Mouse (Mus musculus) liver, adult (tissue): Measurements from ENCODE around the gene Ccdc80.

Experiments
- GATA4 ChIP-seq: IDR thresholded peaks from 2 replicates; pipeline ENCODE4 v1.6.1; 2014; ENCODE audit warnings: mild to moderate bottlenecking, low read length; ENCODE audit not compliant: insufficient replicate concordance

Gene Ccdc80

DNA sequence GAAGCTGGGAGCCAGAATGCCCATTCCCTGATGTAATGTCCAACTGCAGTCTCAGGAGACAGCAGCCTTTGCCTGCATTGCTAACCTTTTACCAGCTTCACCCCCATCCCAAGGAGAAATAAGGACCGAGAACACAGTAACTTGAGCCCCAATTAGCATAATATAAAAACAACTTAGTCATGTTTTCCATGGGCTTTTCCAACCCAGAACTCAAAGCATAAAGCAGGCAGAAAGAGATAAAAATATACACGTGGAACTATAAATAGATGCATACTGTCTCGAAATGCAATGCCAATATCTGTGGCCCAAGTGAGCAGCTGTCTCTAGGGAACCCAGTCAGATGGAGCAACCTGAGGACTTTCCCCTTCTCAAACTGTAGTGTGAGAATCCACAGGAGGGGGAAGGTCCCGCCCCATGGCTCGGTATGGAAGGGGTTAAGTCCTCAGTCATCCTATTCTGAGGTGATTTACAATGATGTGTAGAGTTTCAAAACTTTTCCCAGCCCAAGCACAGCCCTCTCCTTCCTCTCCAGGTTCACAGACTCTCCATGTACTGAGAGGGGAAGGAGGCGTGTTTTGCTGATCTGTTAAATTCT is at the start of gene Ccdc80:
TSS of gene Ccdc80 (plus strand) at position 266 of the 595 bp plus-strand sequence.
- no peak for TF ChIP-seq GATA4

DNA sequence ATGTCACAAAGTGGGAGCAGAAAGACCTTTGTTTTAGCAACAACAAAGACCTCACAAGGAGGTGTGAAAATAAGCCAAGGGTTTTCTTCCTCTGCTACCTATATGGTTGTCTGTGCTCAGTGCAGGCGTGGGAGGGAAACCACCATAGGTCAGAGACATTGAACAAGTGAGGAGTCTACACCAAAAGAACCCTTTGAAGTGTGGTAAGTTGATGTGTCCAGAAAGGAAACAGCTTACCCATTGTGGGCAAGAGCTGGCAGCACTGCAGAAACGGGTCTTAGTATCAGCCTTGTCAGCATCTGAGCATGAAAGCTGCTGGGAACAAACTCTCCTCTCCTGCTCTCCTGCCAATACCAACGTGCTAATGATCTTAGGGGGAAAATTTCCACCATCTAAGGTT is 48.4 kb upstream of the Ccdc80 start:
- no peak for TF ChIP-seq GATA4

DNA sequence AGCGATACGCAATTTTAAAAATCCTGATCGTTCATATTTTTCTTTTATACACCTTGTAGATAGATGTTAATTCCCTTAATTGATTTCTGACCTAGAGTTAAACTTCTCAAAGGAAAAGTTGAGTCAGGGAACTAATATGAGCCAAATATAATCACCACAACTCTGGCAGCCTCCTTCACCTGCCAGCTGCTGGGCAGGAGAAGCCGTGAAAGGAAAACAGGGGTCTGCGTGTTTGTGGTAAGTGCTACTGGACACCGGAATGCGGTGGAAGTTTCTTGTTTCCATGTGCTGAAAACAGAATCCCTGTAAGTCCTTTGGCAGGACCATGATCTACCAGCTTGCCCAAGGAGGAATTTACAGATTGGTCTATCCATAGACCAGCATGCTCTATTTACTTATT is 36.0 kb upstream of the Ccdc80 start:
- no peak for TF ChIP-seq GATA4

- no peak for TF ChIP-seq GATA4
Measured at GRCm38 (mm10) chr16:45057922-45058321, 35.3 kb upstream of the Ccdc80 start.

- no peak for TF ChIP-seq GATA4
Measured at GRCm38 (mm10) chr16:45061140-45061539, 32.1 kb upstream of the Ccdc80 start.

DNA sequence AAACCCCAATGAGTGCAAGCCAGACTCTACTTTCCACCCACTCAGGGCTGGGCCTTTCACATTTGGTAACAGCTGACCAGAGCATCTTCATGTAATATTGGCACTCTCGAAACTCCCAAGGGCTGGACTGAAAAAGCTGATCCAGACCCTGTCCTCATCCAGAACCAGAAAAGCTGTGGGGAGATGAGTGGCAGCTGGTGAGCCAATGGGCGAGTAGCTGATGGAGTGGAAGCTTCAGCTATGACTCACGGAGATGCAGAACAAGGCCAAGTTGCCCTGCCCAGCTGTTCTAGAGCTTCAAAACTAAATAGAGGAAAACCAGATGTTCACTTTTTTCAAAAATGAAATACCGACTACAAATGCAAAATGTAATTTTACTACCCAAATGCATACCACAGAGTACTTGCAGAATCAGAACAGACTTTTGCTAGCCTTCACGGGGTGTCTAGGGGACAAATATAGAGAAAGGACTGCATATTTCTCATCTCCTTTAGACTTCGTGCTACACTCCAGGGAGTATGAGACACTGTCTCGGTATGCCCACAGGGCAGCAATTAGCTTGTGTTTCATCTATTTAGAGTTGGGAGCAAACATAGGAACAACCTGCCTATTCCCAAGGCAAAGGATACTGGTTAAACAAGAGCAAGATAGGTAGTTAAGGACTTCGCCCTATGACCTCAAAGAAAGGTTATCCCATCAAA is 22.7 kb upstream of the Ccdc80 start:
- TF ChIP-seq GATA4, result no peak

DNA sequence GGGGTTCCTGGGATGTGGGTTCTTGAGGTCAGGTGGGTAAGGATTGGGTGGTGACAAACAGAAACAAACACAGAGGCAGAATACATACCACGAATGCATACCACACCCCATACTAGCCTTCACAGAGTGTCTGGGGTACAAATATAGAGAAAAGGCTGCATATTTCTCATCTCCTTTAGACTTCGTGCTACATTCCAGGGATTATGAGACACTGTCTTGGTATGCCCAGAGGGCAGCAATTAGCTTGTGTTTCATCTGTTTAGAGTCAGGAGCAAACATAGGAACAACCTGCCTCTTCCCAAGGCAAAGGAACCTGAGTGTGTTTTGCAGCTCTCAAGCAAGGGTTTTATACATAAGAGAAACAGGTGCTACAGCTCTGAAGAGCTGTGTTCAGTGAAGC is 21.8 kb upstream of the Ccdc80 start:
- TF ChIP-seq GATA4, result no peak

DNA sequence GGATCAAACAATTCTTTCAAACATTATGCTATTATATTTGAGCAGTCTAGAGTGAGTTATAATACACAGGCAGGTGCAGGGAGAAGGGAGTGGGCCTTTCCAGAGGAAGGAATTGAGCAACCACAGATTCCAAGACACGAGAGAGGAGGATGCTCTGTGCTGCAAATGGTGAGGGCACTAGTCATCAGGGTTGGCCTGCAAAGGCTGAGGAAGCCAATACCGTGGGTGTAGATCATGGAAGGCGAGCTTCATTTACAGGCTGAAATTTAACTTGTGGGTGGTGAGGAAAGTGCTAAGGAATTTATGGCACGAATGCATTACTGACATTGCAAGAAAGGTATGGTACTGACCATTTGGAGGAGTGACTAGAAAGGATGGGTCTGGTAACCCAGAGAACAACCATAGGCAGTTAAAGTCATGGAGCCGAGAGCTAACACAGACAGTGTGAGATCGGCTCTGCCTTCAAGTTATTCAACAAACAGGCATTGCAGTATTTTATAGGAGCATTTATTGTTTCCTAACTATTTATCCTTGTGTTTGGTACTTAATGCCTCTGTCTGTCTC is 15.6 kb upstream of the Ccdc80 start:
- no peak for TF ChIP-seq GATA4

DNA sequence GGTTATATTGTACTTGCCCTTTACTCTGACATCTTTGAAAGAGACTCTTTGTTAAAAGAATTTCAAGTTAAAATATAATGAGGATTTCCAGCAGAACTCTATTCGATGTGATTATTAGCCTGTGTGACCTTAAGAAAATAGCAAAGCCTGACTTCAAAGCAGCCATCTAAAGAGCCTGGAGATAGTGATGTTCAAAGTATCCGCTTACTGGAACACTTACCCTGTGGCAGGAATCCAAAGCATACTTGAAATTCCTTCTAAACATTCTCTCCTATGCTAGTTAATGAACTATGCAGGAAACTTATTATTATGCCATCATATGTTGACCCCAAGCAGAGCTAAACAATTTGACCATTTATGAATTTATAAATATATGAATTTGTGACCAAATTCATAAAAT is 13.9 kb upstream of the Ccdc80 start:
- no peak for TF ChIP-seq GATA4

GRCm38 (mm10) chr16:45088842-45089241 is 4.4 kb upstream of the Ccdc80 start:
- no peak for TF ChIP-seq GATA4

- no peak for TF ChIP-seq GATA4
Measured at GRCm38 (mm10) chr16:45090005-45090404, 3.2 kb upstream of the Ccdc80 start.

DNA sequence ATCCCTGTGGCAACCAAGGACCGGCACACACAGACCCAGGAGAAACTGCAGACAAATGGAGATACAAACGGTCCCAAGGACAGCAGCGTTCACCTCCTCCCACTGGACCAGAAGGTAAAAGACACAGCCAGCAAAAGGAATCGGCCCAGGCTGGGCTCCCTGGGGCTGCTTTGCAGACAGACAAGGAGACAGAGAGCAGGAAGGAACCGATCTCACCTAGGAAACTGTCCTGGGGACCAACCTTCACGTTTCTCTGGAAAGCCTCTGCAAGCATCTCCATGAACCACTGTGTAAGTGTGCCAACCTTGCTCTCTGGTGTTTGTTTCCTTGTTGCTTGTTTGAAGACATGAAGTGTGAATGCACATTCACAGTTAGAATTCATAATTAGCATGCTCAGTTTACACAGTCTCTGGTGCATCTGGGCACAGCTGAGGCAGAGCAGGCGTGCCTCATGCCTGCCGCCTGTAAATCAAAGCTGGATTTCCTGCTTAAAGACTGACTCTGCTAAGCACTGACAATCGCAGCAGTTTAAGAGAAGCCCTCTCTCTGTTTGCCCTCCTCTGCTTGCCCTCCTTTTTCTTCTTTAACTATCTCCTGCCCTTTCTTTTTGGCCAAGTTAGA is 1.0 kb downstream of the Ccdc80 start:
- no peak for TF ChIP-seq GATA4

DNA sequence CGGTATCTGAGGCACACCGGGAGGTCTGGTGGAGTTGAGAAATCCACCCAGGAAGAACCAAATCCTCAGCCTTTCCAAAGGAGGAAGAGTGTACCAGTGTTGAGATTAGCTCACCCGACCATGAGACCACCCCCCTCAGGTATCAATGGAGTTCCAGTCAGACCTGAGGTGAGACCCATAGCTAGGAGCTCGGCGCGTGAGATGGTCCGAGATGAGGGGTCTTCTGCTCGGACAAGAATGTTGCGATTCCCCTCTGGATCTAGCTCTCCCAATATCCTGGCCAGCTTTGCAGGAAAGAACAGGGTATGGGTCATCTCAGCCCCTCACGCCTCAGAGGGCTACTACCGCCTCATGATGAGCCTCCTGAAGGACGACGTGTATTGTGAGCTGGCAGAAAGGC is 1.8 kb downstream of the Ccdc80 start:
- TF ChIP-seq GATA4, result no peak

GRCm38 (mm10) chr16:45095561-45096482 is 2.6 kb downstream of the Ccdc80 start:
- peak; percentile 25; the same call in 1 of the 2 replicates for TF ChIP-seq GATA4

DNA sequence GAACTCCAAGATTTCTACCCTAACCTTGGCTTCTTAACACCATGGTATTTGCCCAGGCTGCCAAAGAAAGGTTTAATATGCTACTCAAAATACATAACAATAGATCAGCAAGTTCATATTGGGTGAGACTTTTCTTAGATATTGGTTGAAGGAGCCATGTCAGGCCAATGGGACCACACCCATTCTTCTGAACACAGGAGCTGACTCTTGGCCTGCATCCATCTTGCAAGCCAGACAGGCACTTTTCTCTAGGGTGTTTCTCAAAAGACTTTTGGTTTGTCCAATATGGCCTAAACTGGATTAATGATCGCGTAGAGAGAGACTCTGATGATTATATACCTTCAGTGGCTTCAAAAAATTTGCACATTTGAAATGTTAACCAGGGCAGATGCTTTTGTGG is 4.3 kb downstream of the Ccdc80 start:
- no peak for TF ChIP-seq GATA4
